ENCODE assay signal across 8 mouse cellular contexts in the genomic region with DNA sequence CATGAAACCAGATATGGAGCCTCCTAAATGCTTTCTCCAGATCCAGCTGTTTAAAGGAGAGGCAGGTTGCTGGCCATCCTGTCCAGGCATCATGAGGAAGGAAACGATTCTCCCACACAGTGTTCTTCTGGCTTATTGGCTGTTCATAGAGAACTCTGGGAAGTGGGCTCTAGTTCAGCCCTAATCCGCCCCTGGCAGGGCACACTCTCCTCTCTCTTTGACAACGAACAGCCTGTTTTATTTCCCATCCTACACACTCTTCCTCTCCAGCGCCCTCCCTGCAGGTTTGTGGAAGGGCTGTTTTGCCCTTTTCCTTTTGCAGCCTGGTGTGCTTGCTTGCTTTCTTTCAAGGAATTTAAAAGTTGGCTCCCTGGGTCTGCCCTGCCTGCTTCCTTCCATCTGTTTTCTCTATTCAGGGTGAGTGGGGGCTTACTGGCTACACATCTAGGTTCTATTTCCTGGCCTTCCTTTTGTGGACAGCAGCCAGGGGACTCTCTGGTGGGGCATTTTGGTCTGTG.
DNase-seq lines count a peak whose midpoint lies in the region; ATAC-seq and TF ChIP-seq lines count a peak whose summit lies in the region.

No protein-coding gene starts in this region.

- H3K27ac ChIP-seq in hindbrain, embryonic 13.5 days, result peak overlapping the region; percentile 44; the same call in 1 of the 2 replicates
- no peak overlapping the region for H3K27ac ChIP-seq in hindbrain, embryonic 10.5 days
- H3K27ac ChIP-seq in embryonic facial prominence, embryonic 14.5 days (replicated peaks; ENCODE audit: low read depth, low read length), result peak overlapping the region; percentile 34; the same call in 1 of the 2 replicates
- no peak overlapping the region for H3K27ac ChIP-seq in midbrain, postnatal 0 days (ENCODE audit: low read depth, low read length)

- H3K9me3 ChIP-seq in hindbrain, embryonic 13.5 days, result no peaks in the 10 kb centered on the region
- H3K9me3 ChIP-seq in hindbrain, embryonic 10.5 days, result no peaks in the 10 kb centered on the region
- no peaks in the 10 kb centered on the region for H3K9me3 ChIP-seq in embryonic facial prominence, embryonic 14.5 days (ENCODE audit: control insufficient read depth, low read length)
- H3K9me3 ChIP-seq in midbrain, postnatal 0 days (ENCODE audit: low read length), result no peaks in the 10 kb centered on the region

- H3K4me3 ChIP-seq in hindbrain, embryonic 13.5 days, result no peak overlapping the region
- H3K4me3 ChIP-seq in hindbrain, embryonic 10.5 days, result no peak overlapping the region
- no peak overlapping the region for H3K4me3 ChIP-seq in embryonic facial prominence, embryonic 14.5 days (ENCODE audit: low read depth, low read length)
- no peak overlapping the region for H3K4me3 ChIP-seq in midbrain, postnatal 0 days (ENCODE audit: low read depth, low read length)
- H3K4me3 ChIP-seq in lung, adult 2 months (replicated peaks; ENCODE audit: extremely low read depth, low read depth, low read length), result no peak overlapping the region

- DNase-seq in hindbrain, embryonic 10.5 days (ENCODE audit: low spot score), result no peak
- DNase-seq in embryonic facial prominence, embryonic 14.5 days (ENCODE audit: low spot score), result peak; percentile 36
- DNase-seq in heart, postnatal 25 days (ENCODE audit: low spot score), result peak; percentile 16
- DNase-seq in midbrain, postnatal 0 days (ENCODE audit: low spot score), result peak; percentile 22
- DNase-seq in Muller cell, postnatal 12 days (ENCODE audit: inconsistent ontology term), result no peak
- no peak for DNase-seq in lung, adult 2 months
- DNase-seq in liver, result no peak

- intact Hi-C loops in heart, postnatal 25 days (cut with DNase I), result loop anchor here (2.0 kb wide), 1 partner anchor 86 kb away; no protein-coding TSS in a partner anchor

- no peak for TF ChIP-seq POLR2A in lung, adult 2 months (IDR thresholded peaks at IDR 0.05; ENCODE audit: borderline replicate concordance, extremely low read depth, low read depth, low read length)

- 55% methylated on average over 4 of the region's 4 CpGs for WGBS in hindbrain, embryonic 13.5 days
- 51% methylated on average over 4 of the region's 4 CpGs for WGBS in hindbrain, embryonic 10.5 days
- WGBS in embryonic facial prominence, embryonic 14.5 days, result 29% methylated on average over 4 of the region's 4 CpGs
- 48% methylated on average over 4 of the region's 4 CpGs for WGBS in midbrain, postnatal 0 days
- 37% methylated on average over 4 of the region's 4 CpGs for WGBS in lung, adult 2 months

- no peak overlapping the region for H3K4me2 ChIP-seq in hindbrain, embryonic 13.5 days
- 0 out of 2 replicates have a peak overlapping the region, but pooled peaks have one; percentile 12 for H3K4me2 ChIP-seq in embryonic facial prominence, embryonic 14.5 days (ENCODE audit: low read depth, low read length)
- no peak overlapping the region for H3K4me2 ChIP-seq in midbrain, postnatal 0 days (ENCODE audit: low read depth, low read length, poor library complexity, severe bottlenecking)

- H3K4me1 ChIP-seq in hindbrain, embryonic 13.5 days (replicated peaks), result peaks cover 8% of the 10 kb centered on the region
- H3K4me1 ChIP-seq in hindbrain, embryonic 10.5 days (replicated peaks), result no peaks in the 10 kb centered on the region
- H3K4me1 ChIP-seq in embryonic facial prominence, embryonic 14.5 days (ENCODE audit: control insufficient read depth, insufficient read depth, low read length), result peaks cover 17% of the 10 kb centered on the region
- no peaks in the 10 kb centered on the region for H3K4me1 ChIP-seq in midbrain, postnatal 0 days (ENCODE audit: insufficient read depth, low read length)
- H3K4me1 ChIP-seq in lung, adult 2 months (ENCODE audit: control insufficient read depth, insufficient read depth, low read length), result no peaks in the 10 kb centered on the region

- TF ChIP-seq CTCF in midbrain, postnatal 0 days (IDR thresholded peaks at IDR 0.05), result peak; percentile 34
- TF ChIP-seq CTCF in lung, adult 2 months (IDR thresholded peaks at IDR 0.05; ENCODE audit: insufficient read depth, low read length), result no peak

- 0 out of 2 replicates have a peak, but pooled peaks have one; percentile 49 for ATAC-seq in hindbrain, embryonic 13.5 days (ENCODE audit: low FRiP score)
- peak; percentile 55; the same call in 1 of the 2 replicates for ATAC-seq in embryonic facial prominence, embryonic 14.5 days (ENCODE audit: low read depth)
- no peak for ATAC-seq in midbrain, postnatal 0 days (ENCODE audit: low FRiP score)

- no peaks in the 10 kb centered on the region for H3K27me3 ChIP-seq in hindbrain, embryonic 13.5 days
- H3K27me3 ChIP-seq in hindbrain, embryonic 10.5 days (ENCODE audit: insufficient read depth, poor library complexity, severe bottlenecking), result no peaks in the 10 kb centered on the region
- H3K27me3 ChIP-seq in embryonic facial prominence, embryonic 14.5 days (replicated peaks; ENCODE audit: control insufficient read depth, insufficient read depth, low read length), result no peaks in the 10 kb centered on the region
- no peaks in the 10 kb centered on the region for H3K27me3 ChIP-seq in midbrain, postnatal 0 days (ENCODE audit: insufficient read depth, low read length)

- H3K36me3 ChIP-seq in hindbrain, embryonic 13.5 days, result no peaks in the 10 kb centered on the region
- no peaks in the 10 kb centered on the region for H3K36me3 ChIP-seq in hindbrain, embryonic 10.5 days
- H3K36me3 ChIP-seq in embryonic facial prominence, embryonic 14.5 days (ENCODE audit: control insufficient read depth, insufficient read depth, low read length), result no peaks in the 10 kb centered on the region
- no peaks in the 10 kb centered on the region for H3K36me3 ChIP-seq in midbrain, postnatal 0 days (ENCODE audit: insufficient read depth, low read length)

- H3K9ac ChIP-seq in hindbrain, embryonic 13.5 days, result no peak overlapping the region
- H3K9ac ChIP-seq in embryonic facial prominence, embryonic 14.5 days (ENCODE audit: low read depth, low read length), result no peak overlapping the region
- H3K9ac ChIP-seq in midbrain, postnatal 0 days (replicated peaks; ENCODE audit: low read length, poor library complexity, severe bottlenecking), result no peak overlapping the region

Comparison
In these comparisons a context has a peak if more than half of its experiments do, and no peak if none do; other contexts are left out.
1. H3K27ac ChIP-seq: peak in hindbrain, embryonic 13.5 days (single experiment) and embryonic facial prominence, embryonic 14.5 days (single experiment); none in hindbrain, embryonic 10.5 days (single experiment) and midbrain, postnatal 0 days (single experiment).
2. DNase-seq: peak in embryonic facial prominence, embryonic 14.5 days (single experiment), heart, postnatal 25 days (single experiment) and midbrain, postnatal 0 days (single experiment); none in hindbrain, embryonic 10.5 days (single experiment), Muller cell, postnatal 12 days (single experiment), lung, adult 2 months (single experiment) and liver (single experiment).